Mouse (Mus musculus) frontal cortex, adult 2 months (tissue): ENCODE results near the gene Ms4a14. TPM values are rescaled to one million over a fixed set of nuclear protein-coding genes. Genes with fewer than 3 reads are reported as not detected.
"Not testable (repeated sequence)": the region's sequence is repeated elsewhere in the genome, so short reads cannot be mapped to it uniquely, and the experiment has no call there.

Source experiments
- DNase-seq, 2 experiments: peaks; one replicate each; pipeline ENCODE4 v3.0.0; 2022; ENCODE audit warnings: low spot score in 1 of 2; ENCODE audit errors: extremely low spot score in 1 of 2
- polyA plus RNA-seq: library from polyadenylated mRNA; depleted of rRNA; stranded (reverse); fragments of >200 nt; gene quantifications from 2 replicates; pipeline ENCODE4 v1.2.3, GENCODE M21; 2012; rRNA removed

Gene Ms4a14
- 0.08 and 0.18 TPM in 2 replicates for polyA plus RNA-seq

- DNase-seq, result no peak
Measured at GRCm38 (mm10) chr19:11314354-11314753, at the start of gene Ms4a14. Gene Ms4a14 (minus strand): TSS chr19:11314454.

DNA sequence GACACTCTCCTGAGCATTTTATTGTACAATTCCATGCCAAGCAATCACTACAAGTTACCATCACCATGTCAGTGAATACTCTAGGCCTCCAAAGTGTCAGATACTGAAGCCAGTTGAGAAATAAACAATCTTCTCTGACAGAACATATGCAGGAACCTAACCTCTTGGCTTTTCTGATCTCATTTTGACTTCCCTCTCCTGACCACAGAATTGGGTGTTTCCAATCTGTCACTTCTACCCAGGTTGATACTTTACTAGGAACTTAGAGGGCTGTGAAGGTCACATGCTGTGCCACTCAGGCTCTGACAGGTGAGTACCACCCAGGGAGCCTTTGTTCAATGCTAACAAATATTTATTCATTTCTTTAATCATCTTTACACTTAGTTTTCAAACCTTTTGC, 47.7 kb upstream of the Ms4a14 start:
- DNase-seq, result no peak

DNA sequence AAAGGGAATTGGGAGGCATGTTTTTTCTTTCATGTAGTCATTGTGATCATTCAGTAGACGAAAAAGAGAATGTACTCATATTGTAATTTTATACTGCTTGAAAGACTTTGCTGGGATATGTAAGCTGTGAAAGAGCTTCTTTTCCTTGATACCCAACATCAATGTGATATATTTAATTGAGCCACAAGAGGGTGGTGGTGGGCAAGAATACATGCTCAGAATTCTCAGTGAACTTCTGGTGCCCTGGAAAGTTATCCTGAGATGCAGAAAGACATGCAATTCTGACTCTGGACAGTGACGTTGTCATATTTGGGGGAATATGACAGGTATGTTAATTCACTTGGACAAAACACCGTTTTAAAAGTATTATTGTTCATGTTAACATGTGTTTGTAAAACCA, 45.9 kb upstream of the Ms4a14 start:
- DNase-seq, result peak in 1 of 2 experiments; percentile 64

DNA sequence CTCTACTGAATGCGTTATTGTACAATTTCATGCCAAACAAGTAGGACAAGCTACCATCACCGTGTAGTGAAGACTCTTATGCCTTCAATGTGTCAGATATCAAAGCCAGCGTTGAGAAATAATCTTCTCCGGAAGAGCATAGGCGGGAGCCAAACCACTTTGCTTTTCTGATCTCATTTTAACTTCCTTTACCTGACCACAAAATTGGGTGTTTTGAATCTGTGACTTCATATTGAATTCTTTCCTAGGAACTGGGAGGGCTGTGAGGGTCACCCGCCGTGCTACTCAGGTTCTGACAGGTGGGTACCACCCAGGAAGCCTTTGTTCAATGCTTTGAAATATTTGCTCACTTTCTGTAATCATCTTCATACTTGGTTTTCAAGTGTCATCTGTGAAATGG, 41.5 kb upstream of the Ms4a14 start:
- DNase-seq, result no peak

DNA sequence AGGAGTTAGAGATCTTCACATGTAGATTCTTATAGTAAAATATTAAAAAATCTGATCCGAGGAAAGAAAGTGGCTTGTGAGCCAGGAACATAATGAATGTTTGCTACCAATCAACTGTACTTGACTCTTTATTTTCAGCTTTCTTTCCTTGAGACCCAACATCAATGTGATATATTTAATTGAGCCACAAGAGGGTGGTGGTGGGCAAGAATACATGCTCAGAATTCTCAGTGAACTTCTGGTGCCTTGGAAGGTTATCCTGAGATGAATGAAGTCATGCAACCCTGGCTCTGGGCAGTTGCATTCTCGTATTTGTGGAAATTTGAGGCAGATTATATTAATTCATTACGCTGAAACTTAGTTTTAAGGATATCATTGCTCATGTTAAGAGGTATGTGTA, 37.6 kb upstream of the Ms4a14 start:
- DNase-seq, result peak in 1 of 2 experiments; percentile 20

DNA sequence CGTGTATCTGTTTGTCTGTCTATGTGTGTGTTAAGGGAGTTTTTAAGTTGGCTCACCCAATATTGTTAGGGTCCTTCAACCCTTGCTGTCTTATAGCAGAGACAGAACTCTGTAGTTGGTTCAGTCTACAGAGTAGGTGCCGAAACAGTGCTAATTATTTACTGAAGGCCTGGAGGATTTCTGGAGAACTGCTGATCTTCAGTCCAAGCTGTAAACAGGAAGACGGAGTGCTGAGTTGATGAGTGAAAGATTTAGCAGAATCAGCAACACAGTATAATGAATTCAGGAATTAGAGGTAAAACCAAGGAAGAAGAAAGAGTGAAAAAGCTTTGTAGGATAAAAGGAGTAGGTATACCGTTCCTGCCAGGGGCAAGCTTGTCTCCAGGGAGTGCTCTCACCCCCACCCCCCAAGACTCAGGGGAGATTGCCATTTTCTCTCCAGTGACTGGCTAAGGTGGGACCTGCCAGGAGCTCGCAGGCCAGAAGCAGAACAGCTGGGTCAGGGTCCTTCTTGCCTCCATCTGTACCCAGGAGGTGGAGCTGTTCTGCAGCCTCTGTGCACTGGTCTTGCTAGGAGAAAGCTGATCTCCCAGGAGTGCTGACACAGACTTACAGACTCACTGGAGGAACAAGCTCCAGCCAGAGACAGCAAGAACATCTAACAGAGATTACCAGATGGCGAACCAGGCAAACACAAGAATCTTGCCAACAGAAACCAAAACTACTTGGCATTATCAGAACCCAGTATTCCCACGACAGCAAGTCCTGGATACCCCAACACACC, 35.6 kb upstream of the Ms4a14 start:
- peak in 1 of 2 experiments; percentile 25 for DNase-seq

- DNase-seq, result no peak
Measured at GRCm38 (mm10) chr19:11343992-11344391, 29.7 kb upstream of the Ms4a14 start.

DNA sequence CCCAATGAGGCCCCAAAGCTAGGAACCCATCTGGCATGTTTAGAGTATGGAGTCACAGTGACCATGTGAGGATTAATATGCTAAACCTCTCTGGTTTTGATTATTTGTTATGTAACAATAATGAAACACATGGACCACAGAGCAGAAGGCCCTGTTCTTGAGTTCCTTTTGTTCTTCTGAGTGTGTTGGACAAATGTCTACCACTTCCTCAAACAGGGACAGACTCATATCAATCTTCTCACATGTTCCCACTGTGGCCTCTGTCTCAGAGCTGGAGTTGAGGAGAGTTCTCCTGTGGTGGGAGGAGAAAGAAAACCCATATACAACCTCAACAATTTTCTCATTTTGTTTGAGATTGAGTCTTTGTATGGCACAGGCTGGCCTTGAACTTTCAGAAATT, 28.9 kb upstream of the Ms4a14 start:
- DNase-seq, result no peak

GRCm38 (mm10) chr19:11335932-11336331, 21.7 kb upstream of the Ms4a14 start, which contains the start of gene Ms4a7:
Gene Ms4a7 (minus strand): TSS chr19:11336146.
- DNase-seq, result no peak

GRCm38 (mm10) chr19:11321123-11321522, 6.9 kb upstream of the Ms4a14 start:
- DNase-seq, result no peak

DNA sequence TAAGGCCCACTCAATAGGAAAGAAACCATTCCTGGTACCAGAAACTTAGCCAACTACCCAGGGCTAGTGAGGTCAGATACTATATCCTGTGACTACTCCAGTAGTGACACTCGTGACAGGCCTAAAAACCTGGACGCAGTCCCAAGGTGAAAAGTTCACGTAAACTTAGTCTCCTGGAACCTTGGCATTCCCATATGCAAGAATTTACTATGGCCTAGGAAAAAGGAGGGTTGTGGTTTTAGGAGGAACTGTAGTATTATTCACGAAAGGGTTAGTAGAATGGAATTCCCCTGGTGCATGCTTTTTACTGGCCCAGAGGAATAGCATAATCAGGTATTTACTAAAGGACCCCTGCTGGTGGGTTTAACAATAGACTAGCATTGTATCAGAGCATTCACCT, 2.5 kb upstream of the Ms4a14 start:
- no peak for DNase-seq

- DNase-seq, result no peak
Measured at GRCm38 (mm10) chr19:11308888-11309287, 5.4 kb downstream of the Ms4a14 start.

- not testable (repeated sequence) for DNase-seq
Measured at GRCm38 (mm10) chr19:11299529-11299928, 14.7 kb downstream of the Ms4a14 start.

GRCm38 (mm10) chr19:11298939-11299338, 15.3 kb downstream of the Ms4a14 start:
- DNase-seq, result no peak

GRCm38 (mm10) chr19:11293616-11294015, 20.6 kb downstream of the Ms4a14 start:
- DNase-seq, result not testable (repeated sequence)

- DNase-seq, result peak in 1 of 2 experiments; percentile 0
Measured at GRCm38 (mm10) chr19:11292990-11293389, 21.3 kb downstream of the Ms4a14 start.

DNA sequence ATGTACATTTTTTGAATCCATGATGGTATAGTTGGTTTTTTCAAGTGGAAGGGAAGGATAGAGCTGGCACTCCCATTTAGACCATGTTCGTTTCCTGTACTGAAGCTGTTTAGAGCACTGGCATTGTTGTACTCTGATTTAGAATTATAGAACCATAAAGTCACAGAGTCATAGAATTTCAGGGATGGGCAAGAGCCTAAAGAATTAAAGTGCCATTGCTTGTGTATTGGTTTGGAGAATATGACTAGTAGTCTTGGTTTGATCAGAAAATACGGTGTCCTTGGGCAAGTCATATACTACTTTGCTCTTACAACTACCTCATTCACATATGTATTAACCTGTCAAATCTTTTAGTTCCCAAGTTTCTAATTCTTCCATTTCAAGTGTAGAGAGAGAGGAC, 30.5 kb downstream of the Ms4a14 start, which contains the start of gene Ms4a5:
Gene Ms4a5, minus strand, starts transcription at position 101 of the 400 bp plus-strand sequence.
- DNase-seq, result no peak

DNA sequence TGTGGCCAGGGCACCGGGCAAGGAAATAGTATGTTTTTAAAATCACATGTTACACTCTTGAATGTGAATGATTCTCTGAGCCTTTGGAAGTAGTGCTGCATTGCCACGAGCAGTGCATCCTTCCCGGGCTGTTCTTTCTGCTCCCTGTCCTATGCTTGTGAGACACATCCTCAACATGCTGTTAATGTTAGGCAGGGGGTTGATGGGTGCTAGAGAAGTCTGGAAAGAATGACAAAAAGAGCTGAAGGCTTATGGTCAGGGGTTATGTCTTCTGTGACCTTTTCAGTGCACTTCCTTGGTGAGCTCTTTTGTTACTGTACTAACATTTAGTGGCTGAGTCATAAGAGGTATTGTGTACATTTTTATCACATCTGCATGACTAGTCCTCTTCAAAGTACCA, 34.0 kb downstream of the Ms4a14 start:
- no peak for DNase-seq

- no peak for DNase-seq
Measured at GRCm38 (mm10) chr19:11276431-11276830, 37.8 kb downstream of the Ms4a14 start.

DNA sequence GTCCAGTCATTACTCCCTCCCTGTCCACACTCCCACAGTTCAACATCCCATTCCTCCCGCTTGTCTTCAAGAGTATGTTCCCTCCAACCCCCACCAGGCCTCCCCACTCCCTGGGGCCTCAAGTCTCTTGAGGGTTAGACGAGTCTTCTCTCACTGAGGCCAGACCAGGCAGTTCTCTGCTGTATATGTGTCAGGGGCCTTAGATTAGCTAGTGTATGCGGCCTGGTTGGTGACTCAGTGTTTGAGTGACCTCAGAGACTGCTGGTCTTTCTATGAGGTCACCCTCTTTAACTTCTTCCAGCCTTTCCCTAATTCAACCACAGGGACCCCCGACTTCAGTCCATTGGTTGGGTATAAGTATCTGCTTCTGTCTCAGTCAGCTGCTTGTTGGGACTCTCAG, 47.3 kb downstream of the Ms4a14 start:
- no peak for DNase-seq

DNA sequence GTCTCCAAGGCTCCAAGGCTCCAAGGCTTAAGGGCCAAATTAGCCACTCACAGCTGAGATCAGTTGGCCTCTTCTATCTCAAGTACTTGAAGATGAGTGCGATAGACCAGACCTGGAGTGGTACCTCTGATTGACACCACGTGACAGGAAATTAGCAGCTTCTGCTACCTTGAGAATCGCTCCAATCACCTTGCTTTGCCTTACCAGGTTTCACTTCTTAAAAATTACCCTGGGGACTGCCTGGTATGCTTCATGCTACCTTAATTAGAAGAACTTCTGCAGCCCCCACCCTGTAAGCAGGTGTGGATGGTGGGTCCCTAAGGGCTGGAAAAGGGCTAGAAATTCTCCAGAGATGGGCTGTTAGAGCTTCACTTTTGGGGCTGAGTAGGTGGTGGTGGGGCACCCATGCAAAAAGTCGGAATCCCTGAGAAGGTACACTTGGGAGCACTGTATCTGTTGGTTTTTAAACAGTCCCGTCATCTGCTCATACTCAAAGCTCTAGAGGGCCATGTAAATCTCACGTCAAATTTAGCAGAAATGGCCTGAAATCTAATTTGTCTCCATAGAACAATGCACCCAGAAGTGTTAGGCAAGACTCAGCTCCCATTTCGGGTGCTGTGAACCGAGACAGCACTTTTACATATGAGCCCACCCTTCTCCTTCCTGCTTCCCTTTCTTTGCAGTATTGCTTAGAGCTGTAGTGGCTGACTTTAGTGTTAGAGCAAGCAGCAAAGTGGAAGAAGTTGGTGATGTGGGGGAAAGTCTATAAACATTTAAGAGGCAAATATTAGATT, 48.0 kb downstream of the Ms4a14 start, which contains the start of gene Ms4a1:
Gene Ms4a1, minus strand, starts transcription at position 190 of the 794 bp plus-strand sequence.
- DNase-seq, result no peak
